Mouse (Mus musculus) heart, embryonic 16.5 days (tissue): ENCODE data around the gene Khsrp. TPM values are rescaled to one million over a fixed set of nuclear protein-coding genes. Genes with fewer than 3 reads are reported as not detected.

ENCODE experiments used
- ATAC-seq: fragments of 200-750 bp; cut with Nextera tagmentation; replicated peaks from 2 replicates; pipeline ENCODE4 v1.8.0; 2017; ENCODE audit warnings: moderate number of reproducible peaks; ENCODE audit not compliant: insufficient read depth, low FRiP score; ENCODE audit errors: extremely low read depth
- H3K27ac ChIP-seq: fragments of 300-500 bp; sonication (generic); 2 replicates; pipeline ENCODE4 v1.5.1; 2014; ENCODE audit warnings: mild to moderate bottlenecking, low read length, control low read depth, moderate library complexity
- H3K27me3 ChIP-seq: fragments of 300-500 bp; sonication (generic); 2 replicates; pipeline ENCODE4 v1.6.1; 2014; ENCODE audit warnings: low read length, mixed read lengths; ENCODE audit not compliant: control insufficient read depth, insufficient read depth
- H3K36me3 ChIP-seq: fragments of 300-500 bp; sonication (generic); 2 replicates; pipeline ENCODE4 v1.6.1; 2014; ENCODE audit not compliant: control insufficient read depth, insufficient read depth
- H3K4me1 ChIP-seq: fragments of 300-500 bp; sonication (generic); 2 replicates; pipeline ENCODE4 v1.6.1; 2014; ENCODE audit warnings: low read length, mixed read lengths; ENCODE audit not compliant: control insufficient read depth, insufficient read depth
- H3K4me2 ChIP-seq: fragments of 300-500 bp; sonication (generic); 2 replicates; pipeline ENCODE4 v1.6.1; 2014; ENCODE audit warnings: low read depth, mild to moderate bottlenecking, control low read depth, low read length
- H3K4me3 ChIP-seq: fragments of 300-500 bp; sonication (generic); 2 replicates; pipeline ENCODE4 v1.5.1; 2014; ENCODE audit warnings: mild to moderate bottlenecking, control low read depth, low read length
- H3K9ac ChIP-seq: fragments of 300-500 bp; sonication (generic); 2 replicates; pipeline ENCODE4 v1.6.1; 2014; ENCODE audit warnings: low read length, control low read depth
- H3K9me3 ChIP-seq: fragments of 300-500 bp; sonication (generic); replicated peaks from 2 replicates; pipeline ENCODE4 v1.6.1; 2016; ENCODE audit warnings: low read length; ENCODE audit not compliant: control insufficient read depth
- WGBS: fragments of 180-500 bp; shearing (Covaris S2); extraction: QIAGEN DNeasy Blood & Tissue Kit; methylation state at CpG from one replicate; pipeline ENCODE4 v1.1.7; 2014; 5-methylcytosine and 5-hydroxymethylcytosine counted together
- polyA plus RNA-seq: library from polyadenylated mRNA; unstranded; fragments of >200 nt; fragmentation: Nextera tagmentation; extraction: Ambion mirVana; gene quantifications from 2 replicates; pipeline ENCODE4 v1.2.1, GENCODE M21; 2015

The Khsrp gene
- polyA plus RNA-seq, 1 experiment from 2014 or later, result 16.5 TPM

DNA sequence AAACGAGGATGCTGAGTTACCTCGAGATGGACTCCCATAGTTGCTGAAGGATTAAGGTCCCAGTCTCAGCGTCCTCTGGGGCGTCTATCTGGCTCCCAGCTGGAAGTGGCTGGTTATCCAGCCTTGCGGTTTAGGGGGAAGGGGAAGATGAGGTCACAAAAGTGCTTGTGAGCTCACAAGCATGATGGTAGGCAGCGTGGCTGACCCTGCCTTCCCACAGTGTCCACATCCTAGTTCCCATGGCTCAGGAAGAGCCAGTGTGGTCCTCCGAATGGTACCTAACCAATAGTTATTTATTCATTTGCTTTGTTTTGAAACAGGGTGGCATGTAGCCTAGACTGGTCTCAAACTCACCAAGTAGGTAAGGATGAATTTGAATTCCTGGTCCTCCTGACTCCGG lies 10.2 kb upstream of the Khsrp start, which contains the start of gene Slc25a41:
Gene Slc25a41 (minus strand): TSS at position 101 of the 400 bp plus-strand sequence.
- Histone ChIP-seq H3K27ac (no peak within 1 kb of the TSS), H3K4me3 (no peak within 1 kb of the TSS), H3K36me3 (no peaks in the 10 kb centered on the region; the same call in 1 of the 2 replicates), H3K27me3 (peaks cover 12% of the 10 kb centered on the region), H3K9me3 (no peaks in the 10 kb centered on the region), H3K4me2 (no peak within 1 kb of the TSS), H3K9ac (no peak within 1 kb of the TSS), H3K4me1 (peaks cover 3% of the 10 kb centered on the region; the same call in 1 of the 2 replicates)
- 63% methylated on average over 8 of the region's 8 CpGs for WGBS
- no peak for ATAC-seq

DNA sequence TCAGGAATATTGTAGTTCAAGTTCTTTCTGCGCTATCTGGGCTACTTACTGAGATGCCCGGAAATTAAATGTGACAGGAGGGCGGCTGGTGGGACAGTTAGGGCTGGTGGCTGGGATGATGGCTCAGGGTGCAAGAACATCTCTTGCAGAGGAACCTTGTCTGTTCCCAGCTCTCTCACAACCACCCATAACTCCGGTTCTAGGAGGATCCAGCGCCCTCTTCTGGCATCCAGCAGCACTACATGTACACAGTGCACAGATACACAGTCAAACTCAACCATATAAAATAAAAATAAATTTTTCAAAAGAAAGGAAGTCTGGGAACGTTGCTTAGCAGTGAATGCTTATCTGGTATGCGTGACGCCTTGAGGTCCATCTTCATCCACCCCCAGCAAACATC lies 7.7 kb upstream of the Khsrp start:
- Histone ChIP-seq H3K9ac (no peak overlapping the region), H3K36me3 (no peaks in the 10 kb centered on the region), H3K4me1 (peaks cover 3% of the 10 kb centered on the region; the same call in 1 of the 2 replicates), H3K4me2 (no peak overlapping the region), H3K9me3 (no peaks in the 10 kb centered on the region), H3K4me3 (no peak overlapping the region), H3K27me3 (peaks cover 12% of the 10 kb centered on the region), H3K27ac (no peak overlapping the region)
- WGBS, result 29% methylated on average over 8 of the region's 8 CpGs
- ATAC-seq, result no peak

DNA sequence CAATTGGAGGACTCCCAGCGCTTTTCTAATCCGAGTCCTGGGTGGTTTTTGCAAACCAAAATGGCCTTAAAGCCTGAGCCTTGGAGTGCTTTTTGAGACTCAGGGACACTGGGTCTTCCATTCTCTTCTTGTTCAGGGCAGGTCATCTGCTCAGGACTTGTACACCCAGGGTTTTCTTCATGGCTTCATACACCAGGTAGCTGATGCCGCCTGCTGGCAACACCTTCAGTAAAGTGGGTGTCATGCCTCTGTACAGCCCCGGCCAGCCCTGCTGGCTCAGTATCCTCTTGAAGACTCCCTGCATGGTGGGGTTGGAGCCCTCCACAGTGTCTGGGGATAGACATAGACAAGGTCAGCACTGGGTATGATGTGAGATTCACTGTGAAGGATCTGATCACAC lies 1.5 kb upstream of the Khsrp start:
- no peak for ATAC-seq
- WGBS, result 85% methylated on average over 4 of the region's 4 CpGs
- no peaks in the 10 kb centered on the region for H3K27me3 ChIP-seq
- H3K36me3 ChIP-seq, result peaks cover 2% of the 10 kb centered on the region
- H3K9ac ChIP-seq, result no peak overlapping the region
- H3K4me1 ChIP-seq, result peaks cover 14% of the 10 kb centered on the region
- H3K4me2 ChIP-seq, result no peak overlapping the region
- H3K4me3 ChIP-seq, result no peak overlapping the region
- H3K27ac ChIP-seq, result no peak overlapping the region
- H3K9me3 ChIP-seq, result no peaks in the 10 kb centered on the region

DNA sequence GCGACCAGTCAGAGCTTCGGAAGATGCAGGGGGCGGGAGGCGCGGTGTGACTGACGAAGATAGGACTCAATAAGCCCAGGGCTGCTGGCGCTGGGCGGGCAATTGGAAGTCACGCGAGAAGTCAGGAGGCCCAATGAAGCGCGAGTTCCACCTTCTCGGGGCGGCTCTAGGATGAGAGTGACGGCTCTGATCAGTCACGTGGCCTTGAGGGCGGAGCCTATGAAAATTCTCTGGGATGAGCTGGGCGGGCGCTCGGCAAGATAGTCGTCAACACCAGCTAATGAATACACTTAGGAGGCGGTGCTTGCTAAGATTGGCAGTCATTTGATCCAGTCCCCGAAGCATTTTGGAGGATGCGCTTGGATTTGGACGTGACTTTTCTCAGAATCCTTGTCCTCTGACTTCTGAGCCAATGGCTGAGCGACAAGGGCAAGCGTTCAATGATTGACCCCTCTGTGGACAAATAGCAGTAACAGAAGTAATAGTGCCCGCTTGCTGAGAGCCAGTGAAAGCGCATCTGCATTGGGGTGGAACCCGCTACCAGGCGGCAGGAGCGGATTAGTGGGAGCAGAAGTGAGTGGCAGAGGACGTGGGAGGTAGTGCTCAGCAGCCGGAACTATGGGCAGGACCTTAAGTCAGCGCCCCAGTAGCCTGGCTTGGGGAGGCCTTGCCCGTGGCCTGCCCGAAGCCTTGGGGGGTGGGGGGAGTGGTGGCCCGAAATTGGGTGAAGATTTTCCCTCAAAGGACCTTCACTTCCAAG lies 519 bp upstream of the Khsrp start:
- Histone ChIP-seq H3K9ac (peak overlapping the region; percentile 67), H3K4me1 (peaks cover 14% of the 10 kb centered on the region), H3K27ac (peak overlapping the region; percentile 85), H3K9me3 (no peaks in the 10 kb centered on the region), H3K4me2 (peak overlapping the region; percentile 67), H3K36me3 (peaks cover 9% of the 10 kb centered on the region), H3K27me3 (no peaks in the 10 kb centered on the region), H3K4me3 (peak overlapping the region; percentile 49)
- peak; percentile 95 for ATAC-seq
- under 1% methylated on average over 38 of the region's 38 CpGs for WGBS

DNA sequence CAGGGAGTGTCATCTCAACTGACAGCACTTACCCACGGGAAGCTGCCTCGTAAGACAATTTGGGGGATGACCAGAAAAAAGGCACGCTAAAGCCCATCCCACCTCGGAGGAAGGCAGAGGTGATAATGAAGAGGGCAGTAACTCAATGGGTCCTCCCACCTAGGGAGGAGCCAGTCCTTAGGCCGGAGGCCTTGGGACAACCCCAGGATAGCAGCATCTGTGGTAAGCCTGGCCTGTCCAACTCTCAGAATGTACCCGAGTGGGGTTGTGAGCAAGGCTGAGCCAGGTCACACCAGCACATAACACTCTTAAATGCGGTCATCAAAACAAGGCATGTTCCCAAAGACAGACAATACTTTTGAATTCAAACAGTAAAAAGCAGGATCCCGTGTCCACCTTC lies 1.6 kb downstream of the Khsrp start:
- Histone ChIP-seq H3K27ac (peak overlapping the region; percentile 4; the same call in 1 of the 2 replicates), H3K4me2 (peak overlapping the region; percentile 97), H3K9ac (peak overlapping the region; percentile 97), H3K9me3 (no peaks in the 10 kb centered on the region), H3K36me3 (peaks cover 29% of the 10 kb centered on the region), H3K4me1 (peaks cover 14% of the 10 kb centered on the region), H3K27me3 (no peaks in the 10 kb centered on the region), H3K4me3 (peak overlapping the region; percentile 91)
- no peak for ATAC-seq
- 23% methylated on average over 8 of the region's 8 CpGs for WGBS

DNA sequence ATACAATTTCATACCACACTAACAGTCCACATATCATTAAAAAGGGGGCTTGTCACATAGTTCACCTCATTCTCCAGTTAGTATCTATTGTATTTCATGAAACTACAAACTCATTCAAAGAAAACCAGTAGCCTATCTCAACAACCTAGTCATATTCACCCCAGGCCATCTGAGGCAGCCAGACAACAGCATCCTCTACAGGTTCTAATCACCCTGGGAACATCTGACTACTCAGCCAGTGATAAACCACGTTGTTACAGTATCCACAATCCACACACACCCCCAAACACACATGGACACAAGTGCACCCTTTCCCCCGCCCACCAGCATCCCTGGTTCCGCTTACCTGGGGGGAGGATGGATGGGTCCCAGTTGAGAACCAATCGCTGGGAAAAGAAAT lies 3.9 kb downstream of the Khsrp start:
- WGBS, result 83% methylated on average over 4 of the region's 4 CpGs
- Histone ChIP-seq H3K4me2 (no peak overlapping the region), H3K4me1 (peaks cover 14% of the 10 kb centered on the region), H3K27me3 (no peaks in the 10 kb centered on the region), H3K27ac (no peak overlapping the region), H3K9ac (no peak overlapping the region), H3K9me3 (no peaks in the 10 kb centered on the region), H3K36me3 (peaks cover 50% of the 10 kb centered on the region), H3K4me3 (no peak overlapping the region)
- no peak for ATAC-seq

DNA sequence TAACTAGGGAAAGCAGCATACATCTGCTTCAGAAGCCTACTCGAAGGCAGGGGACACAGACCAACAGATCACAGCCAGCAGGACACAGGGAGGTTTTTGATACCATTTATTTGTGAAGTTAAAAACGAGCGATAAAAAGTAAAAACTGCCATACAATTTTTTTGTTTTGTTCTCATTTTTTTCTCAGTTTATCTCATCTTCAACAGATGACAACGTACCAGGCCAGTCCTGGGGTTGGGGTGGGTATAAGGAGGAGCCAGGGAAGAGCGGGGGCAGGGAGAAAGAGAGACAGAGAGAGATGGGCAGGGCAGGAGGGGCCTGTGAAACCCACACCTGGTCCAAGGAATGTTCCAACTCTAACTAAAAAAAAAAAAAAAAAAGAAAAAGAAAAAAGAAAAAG lies 10.4 kb downstream of the Khsrp start:
- no peak overlapping the region for H3K4me3 ChIP-seq
- no peak overlapping the region for H3K4me2 ChIP-seq
- H3K27ac ChIP-seq, result no peak overlapping the region
- no peaks in the 10 kb centered on the region for H3K4me1 ChIP-seq
- ATAC-seq, result no peak
- no peak overlapping the region for H3K9ac ChIP-seq
- H3K36me3 ChIP-seq, result peaks cover 54% of the 10 kb centered on the region
- WGBS, result 78% methylated on average over 5 of the region's 5 CpGs
- no peaks in the 10 kb centered on the region for H3K9me3 ChIP-seq
- H3K27me3 ChIP-seq, result no peaks in the 10 kb centered on the region

DNA sequence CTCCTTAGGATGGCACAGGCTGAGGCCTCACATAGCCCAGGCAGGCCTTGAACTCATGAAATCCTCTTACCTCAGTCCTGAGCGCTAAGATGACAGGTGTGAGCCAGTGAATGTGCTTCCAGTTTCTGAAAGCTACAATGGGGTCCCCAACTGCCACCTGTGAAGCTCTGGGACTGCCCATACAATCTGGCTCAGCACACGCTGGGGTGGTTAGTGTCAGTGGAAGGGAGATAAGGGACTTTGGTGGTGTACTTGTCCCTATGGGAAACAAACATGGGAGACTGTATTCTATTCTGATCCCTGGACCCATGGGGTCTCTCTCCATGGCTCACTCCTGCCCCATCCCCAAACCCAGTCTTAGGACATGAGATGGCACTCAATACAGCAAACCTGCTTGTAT lies 11.6 kb downstream of the Khsrp start:
- H3K9me3 ChIP-seq, result no peaks in the 10 kb centered on the region
- peaks cover 42% of the 10 kb centered on the region for H3K36me3 ChIP-seq

DNA sequence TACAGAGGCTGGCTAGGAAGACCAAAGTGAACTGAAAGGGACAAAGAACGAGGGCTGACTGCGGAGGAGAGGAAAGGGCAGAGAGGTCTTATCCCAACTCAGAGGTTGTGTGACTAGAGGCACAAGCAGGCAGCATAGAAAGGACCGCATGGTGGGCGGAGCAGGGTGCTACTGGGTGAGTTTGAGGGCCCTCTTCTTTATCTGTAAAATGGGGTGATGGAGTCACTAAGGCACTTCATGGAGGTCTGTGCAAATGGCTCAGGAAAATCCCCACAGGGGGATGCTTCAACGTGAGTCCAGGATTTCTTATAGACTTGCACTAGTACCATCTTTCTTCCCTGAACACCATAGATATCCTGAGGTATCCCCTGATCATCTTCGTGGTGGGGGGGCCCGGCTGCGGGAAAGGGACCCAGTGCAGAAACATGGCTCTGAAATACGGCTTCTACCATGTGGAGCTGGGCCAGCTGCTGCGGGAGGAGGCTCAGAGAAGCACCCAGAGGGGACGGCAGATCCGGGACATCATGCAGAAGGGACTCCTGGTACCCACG lies 19.0 kb downstream of the Khsrp start:
- H3K36me3 ChIP-seq, result 0 out of 2 replicates have a peak, but pooled peaks cover 4% of the 10 kb centered on the region
- H3K27ac ChIP-seq, result peak overlapping the region; percentile 74
- peak overlapping the region; percentile 82 for H3K9ac ChIP-seq
- no peaks in the 10 kb centered on the region for H3K27me3 ChIP-seq
- peaks cover 13% of the 10 kb centered on the region for H3K4me1 ChIP-seq
- 71% methylated on average over 13 of the region's 13 CpGs for WGBS
- H3K9me3 ChIP-seq, result no peaks in the 10 kb centered on the region
- ATAC-seq, result no peak
- H3K4me3 ChIP-seq, result peak overlapping the region; percentile 88
- H3K4me2 ChIP-seq, result peak overlapping the region; percentile 88

More for the DNA sequence above, 11.6 kb downstream of the Khsrp start:
- H3K4me1 ChIP-seq, result no peaks in the 10 kb centered on the region
- H3K27me3 ChIP-seq, result no peaks in the 10 kb centered on the region
- WGBS, result 74% methylated on average over 2 of the region's 2 CpGs
- no peak overlapping the region for H3K9ac ChIP-seq
- ATAC-seq, result no peak
- H3K27ac ChIP-seq, result no peak overlapping the region
- no peak overlapping the region for H3K4me3 ChIP-seq
- no peak overlapping the region for H3K4me2 ChIP-seq
